Mouse (Mus musculus) limb, embryonic 10.5 days (tissue): ENCODE measurements at regions not wholly inside any gene's neighbourhood (a gene's known extent, or its start where the extent isn't known, plus 50 kb on each side); places are given as distances from the start of the nearest gene placed in this dataset.

Source experiments
- DNase-seq: peaks from one replicate; pipeline ENCODE4 v3.0.0-alpha.2; 2017; ENCODE audit warnings: low spot score
- H3K27ac ChIP-seq: fragments of 300-500 bp; sonication (generic); 2 replicates; pipeline ENCODE4 v1.5.1; 2016; ENCODE audit warnings: mild to moderate bottlenecking
- H3K27me3 ChIP-seq: fragments of 300-500 bp; sonication (generic); 2 replicates; pipeline ENCODE4 v1.6.1; 2016; ENCODE audit warnings: low read depth, mild to moderate bottlenecking; ENCODE audit not compliant: poor library complexity, severe bottlenecking
- H3K36me3 ChIP-seq: fragments of 300-500 bp; sonication (generic); 2 replicates; pipeline ENCODE4 v1.6.1; 2016; ENCODE audit warnings: mild to moderate bottlenecking, moderate library complexity
- H3K4me1 ChIP-seq: fragments of 300-500 bp; sonication (generic); 2 replicates; pipeline ENCODE4 v1.6.1; 2016
- H3K4me3 ChIP-seq: fragments of 300-500 bp; sonication (generic); 2 replicates; pipeline ENCODE4 v1.5.1; 2016; ENCODE audit warnings: mild to moderate bottlenecking, moderate library complexity
- H3K9me3 ChIP-seq: fragments of 300-500 bp; sonication (generic); replicated peaks from 2 replicates; pipeline ENCODE4 v1.6.1; 2016; ENCODE audit warnings: mild to moderate bottlenecking
- WGBS: fragments of 180-500 bp; shearing (Covaris S2); methylation state at CpG from one replicate; pipeline ENCODE4 v1.1.7; 2016; 5-methylcytosine and 5-hydroxymethylcytosine counted together

GRCm38 (mm10) chr9:30766701-30767100 is 155.6 kb downstream of the Adamts15 start:
- no peak overlapping the region for H3K27ac ChIP-seq
- H3K27me3 ChIP-seq: no peaks in the 10 kb centered on the region
- no peaks in the 10 kb centered on the region for H3K9me3 ChIP-seq
- no peak for DNase-seq
- 97% methylated on average over 6 of the region's 6 CpGs for WGBS
- no peaks in the 10 kb centered on the region for H3K36me3 ChIP-seq
- peaks cover 19% of the 10 kb centered on the region for H3K4me1 ChIP-seq
- H3K4me3 ChIP-seq: no peak overlapping the region

GRCm38 (mm10) chr9:30766171-30766570 is 156.1 kb downstream of the Adamts15 start:
- no peak for DNase-seq
- Histone ChIP-seq H3K4me1 (peaks cover 19% of the 10 kb centered on the region), H3K27me3 (no peaks in the 10 kb centered on the region), H3K9me3 (no peaks in the 10 kb centered on the region), H3K27ac (no peak overlapping the region), H3K4me3 (no peak overlapping the region), H3K36me3 (no peaks in the 10 kb centered on the region)
- WGBS: 79% methylated on average over 3 of the region's 3 CpGs

DNA sequence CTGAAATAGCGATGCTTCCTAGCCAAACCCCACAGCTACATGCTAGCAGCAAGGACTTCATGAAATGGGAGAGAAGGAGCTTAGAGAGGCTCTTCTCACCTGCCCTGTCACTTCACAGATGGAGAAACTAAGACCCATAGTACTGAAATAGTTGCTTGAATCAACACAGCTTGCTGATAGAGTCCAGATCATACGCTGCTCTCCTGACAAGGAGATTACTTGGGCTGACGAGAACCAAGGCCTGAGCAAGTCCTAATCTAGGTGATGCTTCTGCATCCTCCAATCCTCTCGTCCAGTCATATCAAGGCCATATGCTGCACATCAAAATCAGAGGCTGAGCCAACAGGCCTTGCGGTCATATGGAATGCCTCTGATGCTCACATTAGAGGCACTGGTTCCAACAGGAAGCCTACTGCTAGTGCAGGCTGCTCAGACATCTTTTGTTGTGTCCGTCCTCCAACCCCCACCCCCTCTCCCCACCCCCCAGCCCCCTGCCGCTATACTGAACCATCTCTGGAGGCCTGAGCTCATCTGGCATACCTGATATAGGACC is 157.2 kb downstream of the Adamts15 start:
- 60% methylated on average over 7 of the region's 7 CpGs for WGBS
- no peaks in the 10 kb centered on the region for H3K27me3 ChIP-seq
- no peaks in the 10 kb centered on the region for H3K36me3 ChIP-seq
- no peak for DNase-seq
- peak overlapping the region; percentile 48 for H3K27ac ChIP-seq
- no peak overlapping the region for H3K4me3 ChIP-seq
- H3K9me3 ChIP-seq: no peaks in the 10 kb centered on the region
- peaks cover 19% of the 10 kb centered on the region for H3K4me1 ChIP-seq

GRCm38 (mm10) chr9:30762913-30763312 is 159.3 kb downstream of the Adamts15 start:
- H3K27ac ChIP-seq: no peak overlapping the region
- no peak for DNase-seq
- H3K27me3 ChIP-seq: no peaks in the 10 kb centered on the region
- 89% methylated on average over 1 of the region's 1 CpGs for WGBS
- H3K4me3 ChIP-seq: no peak overlapping the region
- H3K9me3 ChIP-seq: no peaks in the 10 kb centered on the region
- H3K4me1 ChIP-seq: peaks cover 14% of the 10 kb centered on the region
- H3K36me3 ChIP-seq: no peaks in the 10 kb centered on the region

GRCm38 (mm10) chr9:30758121-30758520 is 164.1 kb downstream of the Adamts15 start:
- Histone ChIP-seq H3K9me3 (no peaks in the 10 kb centered on the region), H3K4me1 (no peaks in the 10 kb centered on the region), H3K27me3 (no peaks in the 10 kb centered on the region), H3K27ac (no peak overlapping the region), H3K4me3 (no peak overlapping the region), H3K36me3 (no peaks in the 10 kb centered on the region)
- DNase-seq: no peak
- WGBS: 94% methylated on average over 3 of the region's 3 CpGs

DNA sequence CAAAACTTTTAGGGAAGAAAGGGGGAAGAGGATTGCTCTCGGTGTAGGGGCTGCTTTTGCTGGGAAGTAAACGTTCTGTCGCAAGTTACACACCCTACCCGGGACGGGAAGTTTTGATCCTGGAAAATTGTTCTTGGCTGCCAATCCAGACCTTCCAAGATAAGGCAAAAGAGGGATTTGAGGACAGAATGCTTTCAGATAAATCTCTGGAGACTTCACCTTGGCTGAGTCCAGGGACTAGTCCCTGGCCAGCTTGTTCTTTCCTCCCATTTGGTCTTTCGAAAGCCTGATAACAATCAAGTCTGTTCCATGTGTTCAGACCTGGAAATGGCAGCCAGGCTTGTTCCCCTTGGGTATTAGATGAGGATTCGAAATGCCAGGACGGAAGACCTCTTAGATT is 164.8 kb downstream of the Adamts15 start:
- no peak for DNase-seq
- Histone ChIP-seq H3K9me3 (no peaks in the 10 kb centered on the region), H3K27me3 (no peaks in the 10 kb centered on the region), H3K27ac (no peak overlapping the region), H3K36me3 (no peaks in the 10 kb centered on the region), H3K4me3 (no peak overlapping the region), H3K4me1 (no peaks in the 10 kb centered on the region)
- 91% methylated on average over 8 of the region's 8 CpGs for WGBS

- no peaks in the 10 kb centered on the region for H3K36me3 ChIP-seq
- 93% methylated on average over 4 of the region's 4 CpGs for WGBS
- H3K4me3 ChIP-seq: no peak overlapping the region
- H3K4me1 ChIP-seq: no peaks in the 10 kb centered on the region
- H3K9me3 ChIP-seq: no peaks in the 10 kb centered on the region
- H3K27me3 ChIP-seq: no peaks in the 10 kb centered on the region
- no peak for DNase-seq
- H3K27ac ChIP-seq: no peak overlapping the region
Measured at GRCm38 (mm10) chr9:30756796-30757195, 165.5 kb downstream of the Adamts15 start.

DNA sequence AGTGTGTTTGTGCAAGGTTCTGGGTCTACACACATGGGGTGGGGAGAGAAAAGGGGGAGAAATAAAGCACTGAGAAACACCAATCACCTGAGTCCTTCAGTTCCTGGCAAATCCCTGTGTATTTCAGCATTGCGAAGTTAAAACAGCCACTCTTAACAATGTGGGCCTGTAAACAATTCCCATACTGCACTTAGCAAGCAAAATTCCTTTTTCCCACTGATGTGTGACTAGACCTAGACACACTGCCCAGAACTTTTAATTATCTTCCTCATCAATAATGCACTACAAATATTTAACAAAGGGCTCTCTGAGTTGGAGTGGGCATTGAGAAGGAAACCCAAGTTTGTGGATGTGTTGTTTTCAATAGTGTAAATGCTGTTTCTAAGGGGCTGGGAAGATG is 166.7 kb downstream of the Adamts15 start:
- Histone ChIP-seq H3K36me3 (no peaks in the 10 kb centered on the region), H3K27me3 (no peaks in the 10 kb centered on the region), H3K27ac (no peak overlapping the region), H3K9me3 (no peaks in the 10 kb centered on the region), H3K4me3 (no peak overlapping the region), H3K4me1 (no peaks in the 10 kb centered on the region)
- WGBS: 86% methylated on average over 1 of the region's 1 CpGs
- no peak for DNase-seq

- no peak overlapping the region for H3K27ac ChIP-seq
- no peak overlapping the region for H3K4me3 ChIP-seq
- H3K4me1 ChIP-seq: no peaks in the 10 kb centered on the region
- no peaks in the 10 kb centered on the region for H3K9me3 ChIP-seq
- no peaks in the 10 kb centered on the region for H3K27me3 ChIP-seq
- DNase-seq: no peak
- WGBS: 93% methylated on average over 5 of the region's 5 CpGs
- H3K36me3 ChIP-seq: no peaks in the 10 kb centered on the region
Measured at GRCm38 (mm10) chr9:30754826-30755225, 167.4 kb downstream of the Adamts15 start.

DNA sequence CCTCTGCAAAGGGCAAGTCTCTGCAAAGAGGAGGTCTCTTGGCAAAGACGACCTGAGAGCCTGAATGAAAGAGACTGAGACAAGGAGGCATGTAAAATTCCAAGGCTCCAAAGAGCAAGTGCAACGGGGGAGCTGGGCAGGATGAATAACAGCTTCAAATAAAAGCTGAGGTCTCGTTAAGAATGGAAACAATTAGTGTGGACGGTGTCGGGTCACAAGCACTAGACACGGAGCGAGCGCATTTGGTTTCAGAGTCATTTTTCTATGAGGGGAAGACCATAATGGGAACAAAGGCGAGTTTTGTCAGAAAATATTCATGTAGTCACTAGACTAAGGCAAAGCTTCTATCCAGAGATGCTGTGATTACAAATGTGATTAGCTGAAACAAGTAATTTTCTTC is 178.8 kb downstream of the Adamts15 start:
- Histone ChIP-seq H3K9me3 (0 out of 2 replicates have a peak, but pooled peaks cover 3% of the 10 kb centered on the region), H3K36me3 (no peaks in the 10 kb centered on the region), H3K4me1 (peaks cover 58% of the 10 kb centered on the region), H3K27ac (peak overlapping the region; percentile 81), H3K4me3 (no peak overlapping the region), H3K27me3 (no peaks in the 10 kb centered on the region)
- DNase-seq: peak; percentile 46
- 16% methylated on average over 9 of the region's 9 CpGs for WGBS

DNA sequence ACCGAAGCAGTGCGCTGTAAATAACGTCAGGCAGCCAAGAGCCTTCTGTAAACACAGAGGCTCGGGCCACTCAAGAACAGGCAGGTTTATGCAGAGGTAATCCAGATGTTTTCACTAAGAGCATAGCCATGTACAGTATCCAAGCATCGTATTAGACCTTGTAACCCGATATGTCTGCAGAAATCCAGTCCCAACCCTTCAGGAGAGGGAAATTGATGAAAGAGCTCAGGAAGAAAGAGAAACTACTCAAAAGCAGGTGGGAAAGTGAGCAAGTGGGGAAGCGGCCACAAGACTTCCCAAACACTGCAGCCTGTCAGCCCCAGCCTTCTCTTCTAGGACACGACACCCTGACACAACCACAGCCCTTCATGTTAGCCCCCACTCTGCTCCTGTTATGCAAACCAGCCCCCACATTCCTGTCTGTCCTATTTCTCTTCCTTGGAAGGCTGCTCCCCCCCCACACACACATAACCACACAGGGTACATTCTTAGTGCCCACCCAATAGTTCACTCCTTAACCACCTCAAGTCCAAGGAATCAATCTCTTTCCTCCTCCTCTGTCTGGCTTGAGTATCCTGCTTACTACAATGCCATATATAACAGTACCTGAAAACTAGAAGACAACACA is 179.7 kb downstream of the Adamts15 start:
- Histone ChIP-seq H3K27ac (peak overlapping the region; percentile 81), H3K9me3 (0 out of 2 replicates have a peak, but pooled peaks cover 3% of the 10 kb centered on the region), H3K36me3 (no peaks in the 10 kb centered on the region), H3K4me3 (peak overlapping the region; percentile 2; the same call in 1 of the 2 replicates), H3K4me1 (peaks cover 55% of the 10 kb centered on the region), H3K27me3 (no peaks in the 10 kb centered on the region)
- peak; percentile 55 for DNase-seq
- WGBS: 27% methylated on average over 8 of the region's 8 CpGs

GRCm38 (mm10) chr9:30731687-30732086 is 190.6 kb downstream of the Adamts15 start:
- no peak overlapping the region for H3K27ac ChIP-seq
- H3K9me3 ChIP-seq: no peaks in the 10 kb centered on the region
- H3K27me3 ChIP-seq: no peaks in the 10 kb centered on the region
- DNase-seq: no peak
- 65% methylated on average over 2 of the region's 2 CpGs for WGBS
- no peaks in the 10 kb centered on the region for H3K36me3 ChIP-seq
- no peak overlapping the region for H3K4me3 ChIP-seq
- no peaks in the 10 kb centered on the region for H3K4me1 ChIP-seq

GRCm38 (mm10) chr9:30723364-30724070 is 198.7 kb downstream of the Adamts15 start:
- no peak overlapping the region for H3K4me3 ChIP-seq
- no peak for DNase-seq
- H3K27me3 ChIP-seq: no peaks in the 10 kb centered on the region
- no peak overlapping the region for H3K27ac ChIP-seq
- no peaks in the 10 kb centered on the region for H3K4me1 ChIP-seq
- WGBS: 88% methylated on average over 1 of the region's 1 CpGs
- H3K9me3 ChIP-seq: no peaks in the 10 kb centered on the region
- no peaks in the 10 kb centered on the region for H3K36me3 ChIP-seq
